ENCODE assay signal across 14 mouse cellular contexts in genomic region chr8:118407322-118407721, GRCm38 (mm10).
DNase-seq lines count a peak whose midpoint lies in the region; ATAC-seq and TF ChIP-seq lines count a peak whose summit lies in the region.
"Had no signal": no experiment of that assay in that cellular context is flagged by ENCODE, and none has a peak within 500 bp of the region (broad histone marks: within the 10 kb centered on the region; RNA-seq: fewer than 3 reads in every experiment).

No protein-coding gene starts in this region.

- no peak for TF ChIP-seq CTCF in Patski (IDR thresholded peaks at IDR 0.05)

- POLR2A ChIA-PET in Patski (lab: Charles Lee), result no interaction called here

- CTCF ChIA-PET in Patski (lab: Charles Lee), result interaction anchor here (1.2 kb wide), 1 partner anchor 31 kb away, joined by 3 read pairs; no protein-coding TSS in a partner anchor

- ATAC-seq in Patski, result peak; percentile 68
- ATAC-seq: forebrain, embryonic 16.5 days had no signal

- in situ Hi-C loops in Patski (cut with MboI; ENCODE audit: low pct_unique_long_range_greater_than_20kb), result loop anchor here (10.0 kb wide), 1 partner anchor 123 kb away; the partner anchor contains the start of gene Cdh13

- DNase-seq in Patski (ENCODE audit: low read depth, low spot score), result peak; percentile 64
- DNase-seq in R1 (ENCODE audit: low read depth, low spot score), result peak; percentile 25
- DNase-seq in kidney, adult 9 months, result peak; percentile 76
- DNase-seq in kidney, postnatal 36 days, result peak; percentile 57 to 62
- DNase-seq in thymus, postnatal 14 days, result no peak
- no peak for DNase-seq in frontal cortex, postnatal 10 days (ENCODE audit: low spot score in 2 of 2)
- no peak for DNase-seq in frontal cortex, adult 2 months (ENCODE audit: extremely low spot score in 1 of 2, low spot score in 1 of 2)
- DNase-seq: cerebellum, postnatal 14 days; heart, adult 18-20 months; left cerebral cortex, postnatal 4 days; midbrain, embryonic 14.5 days; retina, postnatal 1 day had no signal

- no peaks in the 10 kb centered on the region for H3K27me3 ChIP-seq in Patski
- H3K27me3 ChIP-seq: lung, embryonic 15.5 days had no signal

Comparison
In these comparisons a context has a peak if more than half of its experiments do, and no peak if none do; other contexts are left out.
1. DNase-seq: peak in Patski (single experiment), R1 (single experiment), kidney, adult 9 months (single experiment) and kidney, postnatal 36 days (2 of 2); none in thymus, postnatal 14 days (single experiment), frontal cortex, postnatal 10 days (0 of 2) and frontal cortex, adult 2 months (0 of 2).